Mouse (Mus musculus) T-helper 1 cell (primary cell): ENCODE results near the gene Plch1.

Source experiments
- in situ Hi-C: fragments of 300-600 bp; cut with MboI, MseI; formaldehyde crosslinking; loops from one replicate; pipeline ENCODE4 v1.15.1; 2025; ENCODE audit warnings: high pct_unique_total_duplicates

Gene Plch1

DNA sequence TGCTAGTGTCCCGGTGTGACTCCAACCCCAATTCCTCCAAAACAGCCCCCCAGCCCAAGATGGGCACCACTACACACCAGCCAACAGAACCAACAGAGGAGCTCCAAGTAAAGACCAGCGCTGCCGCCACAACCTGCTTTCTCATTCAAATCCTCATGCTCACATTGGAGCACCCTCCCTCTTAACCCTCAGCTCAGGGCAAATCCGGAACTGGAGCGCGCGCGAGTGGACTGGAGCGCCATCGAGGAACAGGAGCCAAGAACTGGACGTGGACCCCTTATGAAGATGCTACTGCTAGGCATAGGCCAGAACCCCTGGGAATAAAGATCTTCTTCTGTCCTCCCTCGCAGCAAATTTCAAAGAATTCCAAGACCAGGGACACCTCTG lies at the start of gene Plch1:
Gene Plch1, minus strand, starts transcription at position 164 of the 387 bp plus-strand sequence.
- in situ Hi-C loops, result no loop called here

DNA sequence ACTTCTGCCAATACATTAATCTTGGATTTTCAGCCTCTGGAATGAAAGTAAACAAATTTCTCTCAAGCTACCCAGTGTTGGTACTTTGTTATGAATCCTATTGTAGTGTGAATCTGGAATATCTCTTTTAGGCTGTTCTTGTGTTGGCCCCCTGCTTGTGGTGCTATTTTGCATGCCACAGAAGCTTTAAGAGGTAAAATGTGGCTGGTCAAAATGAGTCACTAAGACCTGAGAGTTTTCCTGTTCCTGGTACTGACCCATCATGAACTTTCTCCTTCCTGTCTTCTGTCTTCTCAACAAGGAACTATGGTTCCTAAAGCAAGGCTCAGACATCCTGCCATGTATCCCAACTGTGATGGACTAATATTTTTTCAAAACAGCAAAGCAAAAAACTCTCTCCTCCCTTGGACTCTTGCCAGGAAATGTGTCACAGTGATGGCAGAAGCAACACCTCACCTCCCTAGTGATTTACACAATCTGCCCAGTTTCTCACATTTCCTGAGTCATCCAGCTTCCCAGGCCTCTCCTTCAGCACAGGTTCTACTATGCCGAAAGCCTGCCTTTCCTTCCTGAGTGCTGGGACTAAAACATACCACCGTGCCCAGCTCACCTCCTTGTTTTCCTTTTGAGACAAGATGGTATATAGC lies 42.1 kb upstream of the Plch1 start:
- in situ Hi-C loops, result no loop called here

- in situ Hi-C loops, result loop anchor here (10.0 kb wide), 1 partner anchor 384 kb away; no protein-coding TSS in a partner anchor
Observed at GRCm38 (mm10) chr3:63938928-63939327, 39.7 kb upstream of the Plch1 start.

DNA sequence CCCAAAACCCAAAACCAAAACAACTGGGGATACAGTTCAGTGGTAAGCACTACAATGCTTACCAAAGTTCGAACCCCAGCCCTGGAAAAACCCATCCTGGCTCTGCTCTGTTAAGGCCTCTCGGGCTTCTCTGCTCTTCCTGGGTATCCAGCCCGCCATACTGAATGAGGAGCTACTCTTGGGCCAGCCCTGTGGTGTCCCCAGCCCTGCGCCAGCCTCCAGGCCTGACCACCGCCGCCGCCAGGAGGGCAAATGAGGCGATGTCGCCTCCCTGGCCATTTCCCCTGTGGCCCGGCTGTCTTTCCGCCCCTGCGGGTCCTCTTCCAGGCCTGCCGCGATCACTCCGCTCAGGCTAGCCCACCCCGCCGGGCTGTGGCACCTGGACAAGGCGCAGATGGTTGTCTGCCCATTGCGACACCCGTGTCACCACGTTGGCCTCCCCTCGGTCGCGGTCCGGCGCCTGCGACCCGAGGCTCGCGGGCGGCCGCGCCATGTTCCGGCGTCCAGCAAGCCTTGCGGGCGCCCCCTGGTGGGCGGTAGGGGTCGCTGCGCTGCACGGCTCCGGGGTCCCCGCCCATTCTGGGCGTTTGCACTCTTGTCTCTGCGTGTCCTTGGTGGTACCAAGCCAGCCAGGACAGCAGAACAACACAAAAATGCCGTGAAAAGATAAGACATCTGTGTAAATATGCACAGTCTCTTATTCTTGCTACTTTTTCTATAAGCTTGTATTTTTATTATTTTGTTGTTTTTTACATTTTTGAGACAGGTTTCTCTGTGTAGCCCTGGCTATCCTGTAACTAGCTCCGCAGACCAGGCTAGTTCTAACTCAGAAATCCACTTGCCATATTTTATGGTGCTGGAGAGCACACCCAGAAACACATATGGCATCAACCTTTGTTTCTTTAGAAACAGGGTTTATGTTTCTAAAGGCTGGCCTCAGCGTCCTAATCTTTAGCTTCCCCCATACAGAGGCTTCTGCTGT lies 29.9 kb upstream of the Plch1 start, which contains the start of gene E130311K13Rik:
Gene E130311K13Rik, minus strand, starts transcription at position 595 of the 982 bp plus-strand sequence.
- in situ Hi-C loops, result no loop called here

DNA sequence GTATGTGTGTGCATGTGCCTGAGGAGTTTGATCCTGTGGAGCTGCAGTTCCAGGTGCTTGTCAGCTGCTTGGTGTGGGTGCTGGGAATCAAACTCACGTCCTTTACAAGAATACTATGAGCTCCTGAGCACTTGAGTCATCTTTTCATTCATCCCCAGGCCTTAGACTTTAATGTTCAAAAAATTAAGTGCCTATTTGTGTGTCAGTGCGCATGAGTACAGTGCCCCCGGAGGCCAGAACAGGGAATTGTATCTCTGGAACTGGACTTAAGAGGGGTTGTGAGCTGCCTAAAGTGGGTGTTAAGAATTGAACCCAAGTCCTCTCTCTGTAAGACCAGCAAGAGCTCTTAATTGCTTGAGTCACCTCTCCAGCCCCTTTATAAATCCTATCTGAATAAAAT lies 20.4 kb upstream of the Plch1 start:
- in situ Hi-C loops, result no loop called here

- in situ Hi-C loops, result no loop called here
Observed at GRCm38 (mm10) chr3:63910301-63910700, 11.0 kb upstream of the Plch1 start.

GRCm38 (mm10) chr3:63905241-63905640 lies 6.0 kb upstream of the Plch1 start:
- in situ Hi-C loops, result no loop called here

DNA sequence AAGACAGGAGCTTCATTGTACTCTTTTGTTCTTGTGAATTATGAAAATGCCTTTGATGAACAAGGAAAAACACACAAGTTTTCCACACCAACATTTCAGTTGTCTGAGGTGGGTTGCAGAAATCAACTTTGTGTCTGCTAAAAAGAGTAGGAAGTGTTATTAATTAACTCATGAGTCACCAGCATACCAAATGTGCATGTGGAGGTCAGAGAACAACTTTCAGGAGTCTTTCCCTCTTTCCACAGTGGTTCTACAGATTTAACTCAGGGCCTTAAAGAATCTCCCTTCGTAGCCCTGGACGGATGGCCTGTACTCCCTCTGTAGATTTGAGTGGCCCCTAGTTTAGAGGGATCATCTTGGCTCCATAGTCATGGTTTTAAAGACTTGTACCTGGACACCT lies 4.9 kb upstream of the Plch1 start:
- in situ Hi-C loops, result no loop called here

DNA sequence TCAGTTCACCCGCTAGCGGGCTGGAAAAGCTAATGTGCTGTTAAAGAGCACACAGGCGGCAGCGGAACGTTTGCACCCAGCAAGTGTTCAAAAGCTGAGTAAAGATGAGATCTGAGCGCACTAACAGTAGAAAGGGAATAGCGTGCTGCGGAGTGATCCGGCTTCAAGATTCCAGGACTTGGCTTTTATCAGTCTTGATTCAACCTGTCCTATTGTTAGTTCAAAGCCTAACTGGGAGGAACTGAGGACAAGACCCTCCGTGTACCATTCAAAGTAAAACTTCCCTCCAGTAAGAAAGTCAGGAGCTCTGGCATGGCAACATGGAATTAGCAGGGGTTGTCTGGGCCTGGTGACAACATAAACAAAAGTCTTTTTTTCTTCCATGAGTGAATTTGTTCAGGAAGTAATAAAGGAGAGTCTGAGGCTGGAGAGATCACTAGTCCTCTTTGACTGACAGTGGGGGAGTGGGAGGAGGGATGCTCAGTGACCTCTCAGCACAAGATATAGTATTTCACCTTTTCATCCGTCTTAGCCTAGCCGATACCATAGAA lies 824 bp upstream of the Plch1 start:
- in situ Hi-C loops, result no loop called here

DNA sequence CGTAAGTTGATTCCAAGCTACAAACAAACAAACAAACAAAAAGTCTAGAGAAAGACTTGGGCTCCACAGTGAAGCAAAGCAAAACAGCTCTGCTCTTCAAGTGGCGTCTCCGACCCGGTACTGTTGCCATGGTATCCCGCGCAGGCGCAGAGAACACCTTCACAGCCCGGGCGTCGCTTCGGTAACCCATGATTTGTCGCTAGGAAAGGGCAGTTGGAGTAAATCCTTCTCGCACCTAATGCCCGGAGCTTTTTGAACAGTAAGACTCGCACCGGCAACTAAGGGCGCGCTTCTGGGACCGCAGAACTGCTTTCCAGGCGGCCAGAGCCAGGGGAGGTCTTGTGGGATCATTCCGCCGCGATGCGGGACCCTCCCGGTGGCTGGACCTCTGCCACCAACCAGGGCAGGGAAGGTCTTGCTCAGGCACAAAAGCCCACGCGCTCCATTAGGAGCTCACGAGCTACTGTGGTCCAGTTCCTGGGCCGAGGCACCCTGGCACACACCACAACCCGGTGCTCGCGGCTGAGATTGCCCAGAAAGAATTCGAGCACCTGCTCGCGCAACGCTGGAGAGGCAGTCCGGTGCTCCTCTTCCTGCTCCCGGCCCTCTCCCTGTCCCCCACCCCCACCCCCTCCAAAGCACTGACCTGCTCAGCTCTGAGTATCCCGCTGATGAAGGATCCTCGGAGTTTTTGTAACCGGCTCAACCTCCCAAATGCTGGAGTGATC lies 527 bp downstream of the Plch1 start:
- in situ Hi-C loops, result no loop called here

- in situ Hi-C loops, result no loop called here
Observed at GRCm38 (mm10) chr3:63897177-63897576, 2.1 kb downstream of the Plch1 start.

DNA sequence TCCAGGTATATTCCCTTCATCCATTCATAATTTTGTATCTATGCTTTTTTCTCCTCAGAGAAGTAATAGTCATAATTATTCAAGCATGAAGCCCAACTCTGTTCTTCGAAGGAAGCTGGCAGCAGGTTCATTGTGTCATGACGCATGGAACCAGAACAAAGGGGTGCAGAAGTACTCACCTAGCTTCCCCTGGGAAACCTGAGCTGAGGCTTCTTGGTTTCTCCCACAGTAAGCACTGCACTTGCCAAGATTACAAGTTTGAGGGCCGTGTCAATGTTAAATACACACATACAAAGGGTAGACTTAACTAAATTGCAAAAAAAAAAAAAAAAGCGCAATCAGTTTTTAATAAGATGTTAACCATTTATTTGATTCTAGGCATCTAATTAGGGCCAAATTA lies 3.0 kb downstream of the Plch1 start:
- in situ Hi-C loops, result no loop called here

- in situ Hi-C loops, result no loop called here
Observed at GRCm38 (mm10) chr3:63895786-63896185, 3.5 kb downstream of the Plch1 start.

GRCm38 (mm10) chr3:63893677-63894076 lies 5.6 kb downstream of the Plch1 start:
- in situ Hi-C loops, result no loop called here

- in situ Hi-C loops, result no loop called here
Observed at GRCm38 (mm10) chr3:63892154-63892553, 7.1 kb downstream of the Plch1 start.

DNA sequence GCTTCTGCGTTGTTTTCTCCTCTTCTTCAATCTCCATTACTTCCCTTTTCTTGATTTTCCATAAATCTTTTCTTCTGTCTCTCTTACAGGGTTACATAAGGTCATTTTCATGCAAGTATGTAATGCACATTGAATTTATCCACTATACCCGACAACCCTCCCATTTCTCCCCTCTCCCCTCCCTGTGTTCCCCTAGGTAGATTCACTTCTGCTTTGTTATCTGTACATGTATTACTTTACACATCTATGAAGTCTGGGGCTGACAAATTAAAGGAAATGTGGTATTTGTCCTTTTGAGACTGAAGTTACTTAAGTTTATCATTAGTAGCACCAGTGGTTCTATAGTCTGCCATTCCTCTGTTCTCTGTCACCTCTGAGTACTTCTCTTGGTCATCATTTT lies 18.2 kb downstream of the Plch1 start:
- in situ Hi-C loops, result no loop called here

DNA sequence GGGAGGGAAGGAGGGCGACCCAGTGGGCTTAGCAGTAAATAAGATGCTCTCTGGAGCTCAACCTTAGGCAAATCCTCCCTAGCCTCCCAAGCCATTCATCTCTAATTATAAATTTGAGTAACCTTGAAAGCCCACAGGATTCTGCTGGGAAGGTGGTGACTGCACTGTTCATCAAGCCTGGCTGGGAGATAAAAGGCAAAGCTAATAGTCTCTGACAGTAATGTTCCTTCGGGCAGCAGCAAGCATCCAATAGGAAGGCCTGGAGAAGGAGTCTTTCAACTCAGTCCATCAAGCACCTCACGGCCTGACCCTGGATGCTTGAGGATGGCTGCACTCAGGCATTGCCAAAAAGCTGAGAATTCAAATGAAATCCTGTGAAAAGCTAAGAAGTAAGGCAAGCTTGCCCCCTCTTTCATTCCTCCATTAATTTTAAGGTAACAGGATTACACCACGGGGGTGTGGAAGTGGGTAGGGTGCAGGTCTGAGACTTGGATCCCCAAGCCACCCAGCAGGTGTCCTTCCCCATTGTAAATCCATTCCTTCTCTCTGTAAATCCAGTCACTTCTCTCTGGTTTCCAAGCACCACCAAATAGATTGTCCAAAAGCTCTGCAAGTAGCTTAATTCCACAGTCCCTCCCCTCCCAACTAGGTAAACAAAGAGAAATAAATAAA lies 20.1 kb downstream of the Plch1 start:
- in situ Hi-C loops, result no loop called here

DNA sequence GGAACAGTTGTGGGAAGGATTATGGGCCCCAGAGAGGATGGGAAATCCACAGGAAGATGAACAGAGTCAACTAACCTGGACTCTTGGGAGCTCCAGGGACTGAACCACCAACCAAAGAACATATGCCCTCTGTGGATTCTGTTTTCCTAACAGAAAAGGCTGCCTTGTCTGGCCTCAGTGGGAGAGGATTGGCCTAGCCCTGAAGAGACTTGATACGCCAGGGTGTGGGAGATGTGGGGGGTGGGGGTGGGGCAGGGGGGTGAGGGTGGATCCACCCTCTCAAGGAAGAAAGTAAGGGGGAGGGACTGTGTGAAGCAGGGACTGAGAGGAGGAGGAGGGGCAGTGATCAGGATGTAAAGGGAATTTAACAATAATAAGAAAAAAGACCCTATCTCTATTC lies 26.5 kb downstream of the Plch1 start:
- in situ Hi-C loops, result no loop called here

DNA sequence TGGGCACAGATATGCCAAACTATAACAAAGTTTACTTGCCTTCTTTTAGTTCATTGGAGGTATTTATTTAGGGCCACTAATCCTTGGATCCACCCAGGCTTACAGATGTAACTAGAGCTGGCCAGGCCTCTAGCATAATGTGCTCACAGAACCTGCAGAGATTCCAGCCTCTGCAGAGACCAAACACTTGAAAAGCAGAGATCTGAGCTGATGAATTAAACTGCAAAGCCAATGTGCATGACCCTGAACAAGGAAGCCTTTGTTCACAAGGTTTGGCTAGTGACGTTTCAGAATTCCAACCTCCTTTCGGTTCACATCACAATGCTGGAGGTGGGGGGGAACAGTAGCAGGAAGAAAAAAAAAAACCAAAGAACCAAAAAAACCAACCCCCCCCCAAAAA lies 28.0 kb downstream of the Plch1 start:
- in situ Hi-C loops, result no loop called here

- in situ Hi-C loops, result loop anchor here (5.0 kb wide), 1 partner anchor 291 kb away; no protein-coding TSS in a partner anchor
Observed at GRCm38 (mm10) chr3:63868285-63868684, 31.0 kb downstream of the Plch1 start.

- in situ Hi-C loops, result loop anchor here (5.0 kb wide), 1 partner anchor 288 kb away; no protein-coding TSS in a partner anchor
Observed at GRCm38 (mm10) chr3:63865069-63865468, 34.2 kb downstream of the Plch1 start.
